Mouse (Mus musculus): ENCODE measurements around the gene Ush2a. TPM values are rescaled to one million over a fixed set of nuclear protein-coding genes. Genes with fewer than 3 reads are reported as not detected.

The Ush2a gene
- polyA plus RNA-seq, 1 experiment from 2014 or later = 0.14 TPM

GRCm38 (mm10) chr1:188830527-188831407, 568.9 kb downstream of the Ush2a start:
- H3K9me3 ChIP-seq = no peaks in the 10 kb centered on the region
- no peak overlapping the region for H3K4me2 ChIP-seq (replicated peaks)
- H3K27me3 ChIP-seq (replicated peaks) = no peaks in the 10 kb centered on the region
- H3K9ac ChIP-seq = no peak overlapping the region
- no peak overlapping the region for H3K27ac ChIP-seq
- WGBS = 59% methylated on average over 11 of the region's 11 CpGs
- ATAC-seq (ENCODE audit: low FRiP score, low read depth) = no peak
- H3K4me1 ChIP-seq = peaks cover 12% of the 10 kb centered on the region
- no peaks in the 10 kb centered on the region for H3K36me3 ChIP-seq
- no peak overlapping the region for H3K4me3 ChIP-seq

- no peaks in the 10 kb centered on the region for H3K36me3 ChIP-seq
- H3K9ac ChIP-seq = no peak overlapping the region
- ATAC-seq (ENCODE audit: low FRiP score, low read depth) = no peak
- 9% methylated on average over 9 of the region's 9 CpGs for WGBS
- no peaks in the 10 kb centered on the region for H3K9me3 ChIP-seq
- H3K27ac ChIP-seq = no peak overlapping the region
- no peaks in the 10 kb centered on the region for H3K27me3 ChIP-seq (replicated peaks)
- H3K4me3 ChIP-seq = no peak overlapping the region
- peaks cover 12% of the 10 kb centered on the region for H3K4me1 ChIP-seq
- no peak overlapping the region; the same call in 1 of the 2 replicates for H3K4me2 ChIP-seq (replicated peaks)
Measured at GRCm38 (mm10) chr1:188833906-188834305, 572.1 kb downstream of the Ush2a start.

- Histone ChIP-seq H3K4me2 (replicated peaks) (no peak overlapping the region), H3K36me3 (no peaks in the 10 kb centered on the region), H3K4me1 (peaks cover 12% of the 10 kb centered on the region), H3K4me3 (no peak overlapping the region), H3K27me3 (replicated peaks) (no peaks in the 10 kb centered on the region), H3K9me3 (no peaks in the 10 kb centered on the region), H3K9ac (no peak overlapping the region), H3K27ac (no peak overlapping the region)
- WGBS = 77% methylated on average over 3 of the region's 3 CpGs
- ATAC-seq (ENCODE audit: low FRiP score, low read depth) = no peak
Measured at GRCm38 (mm10) chr1:188834770-188835169, 572.9 kb downstream of the Ush2a start.

- 93% methylated on average over 5 of the region's 5 CpGs for WGBS
- peaks cover 12% of the 10 kb centered on the region for H3K4me1 ChIP-seq
- no peak overlapping the region for H3K4me2 ChIP-seq (replicated peaks)
- H3K36me3 ChIP-seq = no peaks in the 10 kb centered on the region
- no peak overlapping the region for H3K4me3 ChIP-seq
- no peaks in the 10 kb centered on the region for H3K9me3 ChIP-seq
- ATAC-seq (ENCODE audit: low FRiP score, low read depth) = no peak
- no peak overlapping the region for H3K27ac ChIP-seq
- no peaks in the 10 kb centered on the region for H3K27me3 ChIP-seq (replicated peaks)
- no peak overlapping the region for H3K9ac ChIP-seq
Measured at GRCm38 (mm10) chr1:188837613-188838295, 575.9 kb downstream of the Ush2a start.

- Histone ChIP-seq H3K27ac (no peak overlapping the region), H3K4me1 (no peaks in the 10 kb centered on the region), H3K9me3 (no peaks in the 10 kb centered on the region), H3K36me3 (no peaks in the 10 kb centered on the region), H3K4me2 (replicated peaks) (no peak overlapping the region), H3K27me3 (replicated peaks) (no peaks in the 10 kb centered on the region), H3K9ac (no peak overlapping the region), H3K4me3 (no peak overlapping the region)
- 94% methylated on average over 6 of the region's 6 CpGs for WGBS
- no peak for ATAC-seq (ENCODE audit: low FRiP score, low read depth)
Measured at GRCm38 (mm10) chr1:188847242-188847641, 585.4 kb downstream of the Ush2a start.

- no peaks in the 10 kb centered on the region for H3K36me3 ChIP-seq
- no peak overlapping the region for H3K27ac ChIP-seq
- no peak overlapping the region for H3K4me3 ChIP-seq
- H3K9me3 ChIP-seq = no peaks in the 10 kb centered on the region
- no peaks in the 10 kb centered on the region for H3K27me3 ChIP-seq (replicated peaks)
- 83% methylated on average over 5 of the region's 5 CpGs for WGBS
- H3K9ac ChIP-seq = no peak overlapping the region
- H3K4me1 ChIP-seq = no peaks in the 10 kb centered on the region
- ATAC-seq (ENCODE audit: low FRiP score, low read depth) = no peak
- no peak overlapping the region for H3K4me2 ChIP-seq (replicated peaks)
Measured at GRCm38 (mm10) chr1:188852776-188853175, 591.0 kb downstream of the Ush2a start.

GRCm38 (mm10) chr1:188854240-188854639, 592.4 kb downstream of the Ush2a start:
- no peak for ATAC-seq (ENCODE audit: low FRiP score, low read depth)
- no peak overlapping the region for H3K9ac ChIP-seq

GRCm38 (mm10) chr1:188855034-188855433, 593.2 kb downstream of the Ush2a start:
- Histone ChIP-seq H3K27ac (no peak overlapping the region), H3K9me3 (no peaks in the 10 kb centered on the region), H3K4me3 (no peak overlapping the region), H3K9ac (no peak overlapping the region), H3K4me1 (no peaks in the 10 kb centered on the region), H3K4me2 (replicated peaks) (no peak overlapping the region), H3K36me3 (no peaks in the 10 kb centered on the region), H3K27me3 (replicated peaks) (no peaks in the 10 kb centered on the region; the same call in 1 of the 2 replicates)
- WGBS = 97% methylated on average over 2 of the region's 2 CpGs
- ATAC-seq (ENCODE audit: low FRiP score, low read depth) = no peak

More at GRCm38 (mm10) chr1:188854240-188854639, 592.4 kb downstream of the Ush2a start:
- H3K36me3 ChIP-seq = no peaks in the 10 kb centered on the region
- no peak overlapping the region for H3K27ac ChIP-seq
- no peaks in the 10 kb centered on the region; the same call in 1 of the 2 replicates for H3K27me3 ChIP-seq (replicated peaks)
- H3K4me3 ChIP-seq = no peak overlapping the region
- H3K4me1 ChIP-seq = no peaks in the 10 kb centered on the region
- H3K4me2 ChIP-seq (replicated peaks) = no peak overlapping the region
- no peaks in the 10 kb centered on the region for H3K9me3 ChIP-seq

GRCm38 (mm10) chr1:188859718-188860117, 597.9 kb downstream of the Ush2a start:
- Histone ChIP-seq H3K27me3 (replicated peaks) (no peaks in the 10 kb centered on the region; the same call in 1 of the 2 replicates), H3K4me3 (no peak overlapping the region), H3K9ac (no peak overlapping the region), H3K9me3 (no peaks in the 10 kb centered on the region), H3K4me2 (replicated peaks) (no peak overlapping the region), H3K4me1 (no peaks in the 10 kb centered on the region), H3K36me3 (no peaks in the 10 kb centered on the region), H3K27ac (no peak overlapping the region)
- WGBS = 80% methylated on average over 5 of the region's 5 CpGs
- ATAC-seq (ENCODE audit: low FRiP score, low read depth) = no peak

- WGBS = 57% methylated on average over 5 of the region's 5 CpGs
- H3K36me3 ChIP-seq = no peaks in the 10 kb centered on the region
- H3K4me2 ChIP-seq (replicated peaks) = no peak overlapping the region
- no peaks in the 10 kb centered on the region for H3K27me3 ChIP-seq (replicated peaks)
- no peak for ATAC-seq (ENCODE audit: low FRiP score, low read depth)
- H3K9me3 ChIP-seq = no peaks in the 10 kb centered on the region
- no peaks in the 10 kb centered on the region for H3K4me1 ChIP-seq
- no peak overlapping the region for H3K27ac ChIP-seq
- H3K9ac ChIP-seq = no peak overlapping the region
- H3K4me3 ChIP-seq = no peak overlapping the region
Measured at GRCm38 (mm10) chr1:188865881-188866280, 604.1 kb downstream of the Ush2a start.

GRCm38 (mm10) chr1:188866515-188866914, 604.7 kb downstream of the Ush2a start:
- Histone ChIP-seq H3K9ac (no peak overlapping the region), H3K9me3 (no peaks in the 10 kb centered on the region), H3K4me2 (replicated peaks) (no peak overlapping the region), H3K36me3 (no peaks in the 10 kb centered on the region), H3K27me3 (replicated peaks) (no peaks in the 10 kb centered on the region), H3K4me1 (no peaks in the 10 kb centered on the region), H3K4me3 (no peak overlapping the region), H3K27ac (no peak overlapping the region)
- ATAC-seq (ENCODE audit: low FRiP score, low read depth) = no peak
- 81% methylated on average over 11 of the region's 11 CpGs for WGBS

GRCm38 (mm10) chr1:188878531-188879055, 616.8 kb downstream of the Ush2a start:
- no peak for ATAC-seq (ENCODE audit: low FRiP score, low read depth)
- Histone ChIP-seq H3K27ac (no peak overlapping the region), H3K4me1 (no peaks in the 10 kb centered on the region), H3K27me3 (replicated peaks) (no peaks in the 10 kb centered on the region), H3K9me3 (no peaks in the 10 kb centered on the region), H3K4me3 (no peak overlapping the region), H3K9ac (no peak overlapping the region), H3K36me3 (no peaks in the 10 kb centered on the region), H3K4me2 (replicated peaks) (no peak overlapping the region)
- 90% methylated on average over 4 of the region's 4 CpGs for WGBS
